Mouse (Mus musculus): Measurements from ENCODE around the gene Srrm4.
A peak's percentile ranks its signal among the peaks of the same experiment; 100 is the strongest.

Srrm4 gene

DNA sequence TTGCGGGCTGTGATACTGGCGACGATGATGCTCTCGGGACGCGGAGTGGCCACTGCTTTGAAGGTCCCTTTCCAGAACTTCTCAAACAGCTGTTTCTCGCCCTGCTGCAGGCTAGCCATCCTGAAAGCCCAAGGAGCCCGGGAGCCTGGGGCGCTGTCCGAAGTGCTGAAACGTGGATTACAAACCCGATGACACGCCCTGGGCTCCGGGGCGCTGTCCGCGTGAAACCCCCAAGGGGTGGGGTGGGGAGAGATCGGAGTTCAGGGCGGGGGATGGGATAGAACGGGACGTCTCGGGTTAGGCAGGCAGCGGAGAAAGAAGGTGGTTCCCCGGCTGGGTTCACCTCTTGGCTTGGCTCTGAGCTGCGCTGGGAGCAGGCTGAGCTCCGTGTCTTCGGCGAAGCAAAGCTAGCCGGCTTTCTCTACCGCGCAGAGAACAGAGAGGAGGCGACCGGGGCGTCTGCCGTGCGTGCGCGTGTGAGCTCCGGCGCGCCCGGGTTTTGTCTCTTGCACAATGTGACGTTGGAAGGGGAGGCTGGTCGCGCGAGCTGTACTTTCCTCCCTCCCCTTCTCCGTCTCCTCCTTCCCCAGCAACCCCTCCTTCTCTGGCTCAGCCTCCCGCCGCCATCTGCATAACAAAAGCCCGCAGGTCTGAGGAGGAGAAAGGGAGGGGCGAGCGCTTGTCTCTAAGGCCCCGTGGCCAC lies at the start of gene Srrm4:
Srrm4 (minus strand) TSS at position 472 of the 703 bp plus-strand sequence.
- peak within 1 kb of the TSS; percentile 87 for H3K4me3 ChIP-seq (replicated peaks; ENCODE audit: low read length)
- 0 out of 2 replicates have a peak, but pooled peaks cover 2% of the 10 kb centered on the region for H3K9me3 ChIP-seq (ENCODE audit: low read length)
- TF ChIP-seq NANOG (IDR thresholded peaks at IDR 0.05; ENCODE audit: borderline replicate concordance, low read length): no peak
- no peak for TF ChIP-seq CTCF (conservative IDR thresholded peaks at IDR 0.05; ENCODE audit: low read length)
- peak; percentile 98 for TF ChIP-seq POU5F1 (IDR thresholded peaks at IDR 0.05; ENCODE audit: borderline replicate concordance, low read length)
- H3K27me3 ChIP-seq (ENCODE audit: insufficient read depth, low read length): peaks cover 45% of the 10 kb centered on the region
- H3K4me1 ChIP-seq (replicated peaks; ENCODE audit: low read depth, low read length): peaks cover 34% of the 10 kb centered on the region
- no peaks in the 10 kb centered on the region for H3K36me3 ChIP-seq (ENCODE audit: insufficient read depth, low read length)

DNA sequence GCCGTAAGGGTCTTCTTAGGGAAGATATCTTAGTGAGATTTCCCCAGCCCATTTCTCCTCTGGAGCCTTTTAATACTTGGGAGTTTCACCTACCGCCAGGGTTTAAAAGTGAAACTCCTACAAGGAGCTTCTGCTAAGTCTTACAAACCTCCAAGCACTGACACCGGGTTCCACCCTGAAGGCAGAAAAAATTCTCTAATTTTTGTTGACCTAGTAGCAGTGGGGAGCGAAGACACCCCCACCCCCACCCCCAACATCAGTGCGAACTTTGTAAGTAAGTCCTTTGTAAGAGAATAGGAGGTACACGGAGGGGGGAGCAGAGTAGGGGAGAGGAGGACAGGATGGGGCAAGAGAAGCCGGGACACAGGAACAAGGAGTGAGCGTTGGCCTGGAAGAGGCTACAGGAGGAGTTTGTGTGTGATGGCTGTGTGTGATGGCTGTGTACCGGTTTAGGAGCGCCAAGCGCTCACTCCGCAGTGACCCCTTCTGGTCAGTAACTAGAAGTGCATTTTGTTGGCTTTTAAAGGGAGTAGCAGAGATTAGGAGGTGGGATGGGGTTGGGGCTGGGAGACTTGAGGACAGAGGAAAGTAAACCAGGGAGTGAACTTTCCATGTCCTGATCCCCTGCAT lies 1.3 kb upstream of the Srrm4 start:
- 0 out of 2 replicates have a peak, but pooled peaks cover 4% of the 10 kb centered on the region for H3K9me3 ChIP-seq (ENCODE audit: low read length)
- H3K4me3 ChIP-seq (replicated peaks; ENCODE audit: low read length): peak overlapping the region; percentile 87
- peaks cover 34% of the 10 kb centered on the region for H3K4me1 ChIP-seq (replicated peaks; ENCODE audit: low read depth, low read length)
- H3K27me3 ChIP-seq (ENCODE audit: insufficient read depth, low read length): peaks cover 44% of the 10 kb centered on the region
- H3K36me3 ChIP-seq (ENCODE audit: insufficient read depth, low read length): no peaks in the 10 kb centered on the region
- TF ChIP-seq POU5F1 (IDR thresholded peaks at IDR 0.05; ENCODE audit: borderline replicate concordance, low read length): no peak
- TF ChIP-seq NANOG (IDR thresholded peaks at IDR 0.05; ENCODE audit: borderline replicate concordance, low read length): no peak
- peak; percentile 65 for TF ChIP-seq CTCF (conservative IDR thresholded peaks at IDR 0.05; ENCODE audit: low read length)

DNA sequence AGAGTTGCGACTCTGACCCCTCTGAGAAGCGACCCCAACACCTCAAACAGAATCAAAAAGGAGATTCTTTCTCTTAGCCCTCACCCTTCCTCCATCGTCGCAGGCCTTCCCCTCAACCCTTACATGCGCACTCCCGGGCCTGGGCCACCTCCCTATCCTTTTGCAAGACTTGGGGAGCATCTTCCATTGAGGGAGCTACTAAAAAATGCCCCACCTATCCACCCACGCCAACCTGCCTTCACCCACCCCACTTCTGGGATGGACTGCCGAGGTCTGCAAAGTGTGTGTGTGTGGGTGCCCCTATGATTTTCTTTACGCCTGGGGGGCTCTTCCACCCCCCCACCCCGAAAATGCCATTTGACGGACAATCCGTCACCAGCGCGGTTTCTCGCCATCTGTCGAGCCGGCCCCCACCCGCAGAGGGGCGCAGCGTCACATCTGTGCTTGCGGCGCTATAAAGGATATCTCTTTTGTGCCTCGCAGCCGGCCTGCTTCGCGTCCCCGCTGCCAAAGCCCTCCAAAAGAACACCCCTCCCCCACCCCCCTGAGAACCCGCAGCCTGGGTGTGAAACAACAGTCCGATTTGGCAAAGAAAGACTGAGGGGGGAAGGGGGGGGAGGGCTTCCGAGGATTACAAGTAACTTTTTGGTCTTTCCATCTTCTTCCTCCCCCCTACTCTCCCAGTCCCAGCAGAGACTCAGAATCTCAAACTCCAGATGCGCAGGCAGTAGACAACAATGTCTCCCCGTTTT lies 608 bp upstream of the Srrm4 start:
- Histone ChIP-seq H3K27me3 (ENCODE audit: insufficient read depth, low read length) (peaks cover 44% of the 10 kb centered on the region), H3K9me3 (ENCODE audit: low read length) (0 out of 2 replicates have a peak, but pooled peaks cover 4% of the 10 kb centered on the region), H3K4me1 (replicated peaks; ENCODE audit: low read depth, low read length) (peaks cover 34% of the 10 kb centered on the region), H3K36me3 (ENCODE audit: insufficient read depth, low read length) (no peaks in the 10 kb centered on the region), H3K4me3 (replicated peaks; ENCODE audit: low read length) (peak overlapping the region; percentile 87)
- TF ChIP-seq POU5F1 (IDR thresholded peaks at IDR 0.05; ENCODE audit: borderline replicate concordance, low read length) (no peak), CTCF (conservative IDR thresholded peaks at IDR 0.05; ENCODE audit: low read length) (no peak), NANOG (IDR thresholded peaks at IDR 0.05; ENCODE audit: borderline replicate concordance, low read length) (no peak)

DNA sequence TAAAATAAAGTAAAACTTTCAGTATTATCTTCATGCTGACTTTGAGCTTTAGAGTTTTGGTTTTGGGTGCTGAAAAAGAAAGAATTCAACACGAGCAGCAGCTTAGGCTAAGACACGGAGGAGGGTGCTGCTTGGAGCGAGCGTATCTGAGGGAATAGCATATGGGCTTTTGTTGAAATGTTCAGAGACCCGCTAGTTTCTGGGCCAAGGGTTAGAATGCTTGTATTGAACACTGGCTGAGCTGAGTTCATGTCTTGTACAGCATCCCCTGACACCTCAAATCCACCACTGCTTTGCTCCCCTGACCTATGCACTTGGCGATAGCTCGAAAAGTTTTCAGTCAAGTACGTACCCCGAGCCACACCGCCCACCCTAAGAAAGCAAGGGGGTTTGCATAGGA lies 919 bp downstream of the Srrm4 start:
- TF ChIP-seq CTCF (conservative IDR thresholded peaks at IDR 0.05; ENCODE audit: low read length): no peak
- no peak for TF ChIP-seq POU5F1 (IDR thresholded peaks at IDR 0.05; ENCODE audit: borderline replicate concordance, low read length)
- no peak for TF ChIP-seq NANOG (IDR thresholded peaks at IDR 0.05; ENCODE audit: borderline replicate concordance, low read length)
- peak overlapping the region; percentile 87 for H3K4me3 ChIP-seq (replicated peaks; ENCODE audit: low read length)
- no peaks in the 10 kb centered on the region for H3K9me3 ChIP-seq (ENCODE audit: low read length)

DNA sequence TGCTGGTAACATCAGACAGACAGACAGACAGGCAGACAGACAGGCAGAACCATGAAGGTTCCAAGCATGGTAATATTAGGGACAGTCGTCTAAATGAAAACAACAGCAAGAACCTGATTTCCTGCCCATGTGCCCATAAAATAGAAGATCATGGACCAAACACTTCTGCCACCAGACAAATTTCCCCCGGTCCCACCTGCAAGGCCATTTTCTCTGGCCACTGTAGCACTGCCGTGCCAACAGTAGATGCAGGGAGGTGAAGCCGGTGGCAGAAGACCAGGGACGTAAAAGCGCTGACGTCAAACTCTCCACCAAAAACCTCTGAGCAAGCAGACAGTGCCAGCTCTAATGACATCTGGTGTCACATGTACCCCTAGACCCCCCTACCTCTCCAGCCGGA lies 2.0 kb downstream of the Srrm4 start:
- H3K9me3 ChIP-seq (ENCODE audit: low read length): no peaks in the 10 kb centered on the region
- TF ChIP-seq POU5F1 (IDR thresholded peaks at IDR 0.05; ENCODE audit: borderline replicate concordance, low read length) (no peak), NANOG (IDR thresholded peaks at IDR 0.05; ENCODE audit: borderline replicate concordance, low read length) (no peak), CTCF (conservative IDR thresholded peaks at IDR 0.05; ENCODE audit: low read length) (no peak)
- H3K4me1 ChIP-seq (replicated peaks; ENCODE audit: low read depth, low read length): peaks cover 34% of the 10 kb centered on the region
- H3K36me3 ChIP-seq (ENCODE audit: insufficient read depth, low read length): no peaks in the 10 kb centered on the region
- no peak overlapping the region for H3K4me3 ChIP-seq (replicated peaks; ENCODE audit: low read length)
- H3K27me3 ChIP-seq (ENCODE audit: insufficient read depth, low read length): peaks cover 35% of the 10 kb centered on the region

More for the DNA sequence above, 919 bp downstream of the Srrm4 start:
- H3K36me3 ChIP-seq (ENCODE audit: insufficient read depth, low read length): no peaks in the 10 kb centered on the region
- peaks cover 34% of the 10 kb centered on the region for H3K4me1 ChIP-seq (replicated peaks; ENCODE audit: low read depth, low read length)
- H3K27me3 ChIP-seq (ENCODE audit: insufficient read depth, low read length): peaks cover 45% of the 10 kb centered on the region

DNA sequence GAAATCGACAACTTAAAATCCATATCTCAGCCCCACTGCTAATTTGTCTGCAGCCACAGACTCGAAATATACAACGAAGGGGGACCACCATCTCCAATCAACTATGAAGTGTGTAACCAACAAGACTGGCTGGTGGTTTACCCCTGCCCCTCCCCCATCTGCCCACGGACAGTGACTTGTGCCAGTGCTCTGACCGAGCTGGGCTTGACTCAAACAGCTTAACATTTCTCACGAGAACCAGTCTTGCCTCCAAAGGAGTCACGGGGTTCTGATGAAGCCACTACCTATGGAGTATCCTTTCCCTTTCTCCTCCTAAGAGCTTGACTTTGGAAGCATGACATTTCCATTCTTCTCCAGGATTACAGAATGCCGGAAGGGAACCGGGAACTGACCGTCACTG lies 2.8 kb downstream of the Srrm4 start:
- TF ChIP-seq POU5F1 (IDR thresholded peaks at IDR 0.05; ENCODE audit: borderline replicate concordance, low read length) (no peak), CTCF (conservative IDR thresholded peaks at IDR 0.05; ENCODE audit: low read length) (no peak), NANOG (IDR thresholded peaks at IDR 0.05; ENCODE audit: borderline replicate concordance, low read length) (no peak)

DNA sequence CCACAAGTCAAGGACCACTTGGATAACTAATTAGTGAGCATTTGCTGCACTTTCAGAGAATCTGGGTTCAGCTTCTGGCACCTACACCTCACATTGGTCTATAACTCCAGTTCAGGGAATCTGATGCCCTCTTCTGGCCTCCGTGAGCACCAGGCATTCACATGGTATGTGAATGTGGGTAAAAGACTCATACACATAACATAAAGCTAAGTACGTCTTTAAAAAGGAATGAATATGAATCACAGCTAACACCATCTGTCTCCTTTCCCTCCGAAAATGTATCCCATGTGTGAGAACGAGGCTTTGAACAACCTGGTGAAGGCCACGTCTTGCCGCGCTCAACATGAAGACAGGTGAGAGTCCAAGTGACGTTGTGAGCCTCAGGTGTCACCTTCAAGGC lies 12.1 kb downstream of the Srrm4 start:
- no peak for TF ChIP-seq POU5F1 (IDR thresholded peaks at IDR 0.05; ENCODE audit: borderline replicate concordance, low read length)
- TF ChIP-seq NANOG (IDR thresholded peaks at IDR 0.05; ENCODE audit: borderline replicate concordance, low read length): no peak
- TF ChIP-seq CTCF (conservative IDR thresholded peaks at IDR 0.05; ENCODE audit: low read length): no peak
- Histone ChIP-seq H3K4me1 (replicated peaks; ENCODE audit: low read depth, low read length) (no peaks in the 10 kb centered on the region), H3K9me3 (ENCODE audit: low read length) (peaks cover 12% of the 10 kb centered on the region), H3K4me3 (replicated peaks; ENCODE audit: low read length) (no peak overlapping the region), H3K27me3 (ENCODE audit: insufficient read depth, low read length) (peaks cover 5% of the 10 kb centered on the region; the same call in 1 of the 2 replicates), H3K36me3 (ENCODE audit: insufficient read depth, low read length) (no peaks in the 10 kb centered on the region)

More for the DNA sequence above, 2.8 kb downstream of the Srrm4 start:
- H3K9me3 ChIP-seq (ENCODE audit: low read length): no peaks in the 10 kb centered on the region
- H3K4me3 ChIP-seq (replicated peaks; ENCODE audit: low read length): no peak overlapping the region
- peaks cover 28% of the 10 kb centered on the region for H3K4me1 ChIP-seq (replicated peaks; ENCODE audit: low read depth, low read length)
- H3K36me3 ChIP-seq (ENCODE audit: insufficient read depth, low read length): no peaks in the 10 kb centered on the region
- H3K27me3 ChIP-seq (ENCODE audit: insufficient read depth, low read length): peaks cover 36% of the 10 kb centered on the region

DNA sequence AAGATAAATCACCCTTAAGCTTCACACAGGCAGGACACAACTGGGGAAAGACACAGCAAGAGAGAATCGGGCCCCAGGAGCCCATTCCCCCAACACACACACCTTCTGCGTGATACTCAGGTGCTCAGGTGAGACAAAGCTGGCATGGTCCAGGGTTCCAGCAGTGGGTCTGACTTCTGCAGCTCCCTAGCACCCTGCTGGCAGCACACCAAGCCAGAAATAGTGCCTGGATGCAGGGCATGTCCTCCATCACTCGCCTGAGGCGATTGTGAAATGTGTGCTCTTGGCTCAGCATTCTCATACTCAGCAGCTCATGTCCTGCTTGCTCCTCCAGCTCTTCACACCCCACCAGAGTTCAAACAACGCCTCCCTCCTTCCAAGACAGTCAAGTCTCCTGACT lies 14.5 kb downstream of the Srrm4 start:
- H3K36me3 ChIP-seq (ENCODE audit: insufficient read depth, low read length): no peaks in the 10 kb centered on the region
- H3K4me3 ChIP-seq (replicated peaks; ENCODE audit: low read length): no peak overlapping the region
- H3K27me3 ChIP-seq (ENCODE audit: insufficient read depth, low read length): 0 out of 2 replicates have a peak, but pooled peaks cover 2% of the 10 kb centered on the region
- TF ChIP-seq CTCF (conservative IDR thresholded peaks at IDR 0.05; ENCODE audit: low read length): no peak
- H3K9me3 ChIP-seq (ENCODE audit: low read length): peaks cover 12% of the 10 kb centered on the region
- H3K4me1 ChIP-seq (replicated peaks; ENCODE audit: low read depth, low read length): peaks cover 14% of the 10 kb centered on the region

Measured in E14TG2a.4 (cell line).